Mouse (Mus musculus): ENCODE measurements at regions not wholly inside any gene's neighbourhood (a gene's known extent, or its start where the extent isn't known, plus 50 kb on each side); places are given as distances from the start of the nearest gene placed in this dataset.

DNA sequence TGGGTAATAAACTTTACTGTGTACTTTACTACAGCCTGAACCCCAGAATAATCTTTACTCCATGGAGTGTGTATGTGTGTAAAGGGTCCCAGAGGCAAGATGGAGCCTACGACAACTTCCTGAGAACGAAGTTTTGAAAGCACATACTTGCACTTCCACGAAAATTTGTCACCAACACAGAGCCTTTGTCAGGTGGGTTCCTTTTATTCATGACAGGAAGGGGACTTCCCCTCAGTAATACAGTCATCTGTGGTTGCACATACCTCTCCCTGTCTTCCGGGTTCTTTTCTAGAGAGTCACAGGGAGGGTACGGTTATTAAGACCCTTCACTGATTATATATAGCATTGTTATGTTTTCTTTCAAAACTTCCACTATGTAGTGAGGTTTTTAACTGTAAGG is 154.0 kb upstream of the Tgfbr2 start:
- TF ChIP-seq CTCF (IDR thresholded peaks at IDR 0.05; ENCODE audit: control insufficient read depth, insufficient read depth, low read length) (no peak), POLR2A (IDR thresholded peaks at IDR 0.05; ENCODE audit: borderline replicate concordance, control insufficient read depth, low read depth, low read length) (no peak)
